8 mouse cellular contexts compared by ENCODE assay signal in the genomic region with DNA sequence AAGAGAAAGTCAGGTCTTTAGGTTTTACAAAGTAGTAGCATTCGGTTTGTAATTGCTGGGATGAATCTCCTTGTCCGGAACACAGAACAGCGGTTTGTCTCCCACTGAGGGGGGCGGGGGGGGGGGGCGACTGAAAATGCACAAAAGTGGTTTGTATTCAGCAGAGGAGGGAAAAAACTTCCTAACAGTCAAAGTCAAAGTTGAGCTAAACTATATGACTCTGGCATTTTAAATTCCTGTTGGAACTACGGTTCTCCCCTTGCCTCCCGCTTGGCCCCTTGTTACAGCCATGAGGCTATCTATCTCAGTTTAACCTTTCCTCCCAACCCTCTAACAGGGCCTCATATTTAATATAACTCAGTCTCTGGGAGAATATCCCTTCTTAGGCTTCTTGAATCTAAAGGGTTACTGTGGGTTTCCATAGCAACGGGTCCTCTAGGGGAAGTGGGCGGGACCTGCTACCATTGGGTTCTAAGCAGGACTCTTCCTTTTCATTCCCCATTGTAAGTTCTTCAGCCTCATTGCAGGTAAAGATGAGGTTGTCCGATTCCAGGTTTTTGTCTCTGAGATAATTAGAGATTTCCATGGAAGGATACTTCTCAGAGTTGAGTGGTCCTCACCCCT. TPM values are rescaled to one million over a fixed set of nuclear protein-coding genes. Genes with fewer than 3 reads are reported as not detected.
DNase-seq lines count a peak whose midpoint lies in the region; ATAC-seq and TF ChIP-seq lines count a peak whose summit lies in the region.

No protein-coding gene starts in this region.

- peak overlapping the region; percentile 74 for H3K4me2 ChIP-seq in forebrain, postnatal 0 days (ENCODE audit: low read depth)
- H3K4me2 ChIP-seq in intestine, embryonic 14.5 days (ENCODE audit: low read length): peak overlapping the region; percentile 82
- peak overlapping the region; percentile 74 for H3K4me2 ChIP-seq in liver, embryonic 15.5 days
- peak overlapping the region; percentile 73 for H3K4me2 ChIP-seq in neural tube, embryonic 11.5 days (ENCODE audit: low read depth)

- TF ChIP-seq CTCF in gastrocnemius, adult 2 months (IDR thresholded peaks at IDR 0.05): no peak
- no peak for TF ChIP-seq CTCF in brain, embryonic 14.5 days (IDR thresholded peaks at IDR 0.05; ENCODE audit: borderline replicate concordance, extremely low read depth, insufficient read depth, insufficient read length)
- TF ChIP-seq CTCF in forebrain, postnatal 0 days (IDR thresholded peaks at IDR 0.05; ENCODE audit: low read depth): no peak

- no peaks in the 10 kb centered on the region for H3K27me3 ChIP-seq in forebrain, postnatal 0 days (ENCODE audit: insufficient read depth, low read length)
- no peaks in the 10 kb centered on the region for H3K27me3 ChIP-seq in intestine, embryonic 14.5 days (replicated peaks; ENCODE audit: control insufficient read depth, insufficient read depth, low read length)
- no peaks in the 10 kb centered on the region; the same call in 1 of the 2 replicates for H3K27me3 ChIP-seq in liver, embryonic 15.5 days
- H3K27me3 ChIP-seq in neural tube, embryonic 11.5 days (ENCODE audit: control insufficient read depth, insufficient read depth, low read length): no peaks in the 10 kb centered on the region

- TF ChIP-seq POLR2A in brain, embryonic 14.5 days (IDR thresholded peaks at IDR 0.05; ENCODE audit: borderline replicate concordance, extremely low read depth, insufficient read depth, insufficient read length, poor library complexity, severe bottlenecking): no peak

- no peaks in the 10 kb centered on the region for H3K36me3 ChIP-seq in forebrain, postnatal 0 days (ENCODE audit: insufficient read depth)
- no peaks in the 10 kb centered on the region for H3K36me3 ChIP-seq in intestine, embryonic 14.5 days (ENCODE audit: control insufficient read depth, insufficient read depth, low read length)
- H3K36me3 ChIP-seq in liver, embryonic 15.5 days (replicated peaks): no peaks in the 10 kb centered on the region
- no peaks in the 10 kb centered on the region for H3K36me3 ChIP-seq in neural tube, embryonic 11.5 days (ENCODE audit: control insufficient read depth, insufficient read depth, low read length)

- DNase-seq in gastrocnemius, adult 2 months: peak; percentile 61
- no peak for DNase-seq in gastrocnemius, postnatal 36 days
- peak; percentile 96 for DNase-seq in brain, embryonic 14.5 days (ENCODE audit: low read depth)
- DNase-seq in forebrain, postnatal 0 days: peak; percentile 75
- peak; percentile 71 for DNase-seq in intestine, embryonic 14.5 days (ENCODE audit: low spot score)
- DNase-seq in neural tube, embryonic 11.5 days (ENCODE audit: low spot score): peak; percentile 68
- no peak for DNase-seq in spleen, postnatal 4 days (ENCODE audit: low spot score in 2 of 2)

- WGBS in forebrain, postnatal 0 days: 2% methylated on average over 10 of the region's 10 CpGs
- WGBS in intestine, embryonic 14.5 days: under 1% methylated on average over 10 of the region's 10 CpGs
- 2% methylated on average over 10 of the region's 10 CpGs for WGBS in liver, embryonic 15.5 days (ENCODE audit: insufficient replicate concordance)
- 1% methylated on average over 10 of the region's 10 CpGs for WGBS in neural tube, embryonic 11.5 days

- no peak for ATAC-seq in forebrain, postnatal 0 days
- 0 out of 2 replicates have a peak, but pooled peaks have one; percentile 14 for ATAC-seq in intestine, embryonic 14.5 days (replicated peaks; ENCODE audit: low FRiP score, low TSS enrichment, low read depth)
- ATAC-seq in liver, embryonic 15.5 days (ENCODE audit: insufficient read depth): no peak
- ATAC-seq in neural tube, embryonic 11.5 days (ENCODE audit: insufficient read depth, low FRiP score, low TSS enrichment): peak; percentile 25; the same call in 1 of the 2 replicates

- peak overlapping the region; percentile 96 for H3K27ac ChIP-seq in gastrocnemius, adult 2 months
- H3K27ac ChIP-seq in forebrain, postnatal 0 days (ENCODE audit: low read depth, low read length): no peak overlapping the region
- H3K27ac ChIP-seq in intestine, embryonic 14.5 days (ENCODE audit: low read depth): peak overlapping the region; percentile 91
- H3K27ac ChIP-seq in liver, embryonic 15.5 days (replicated peaks): no peak overlapping the region
- no peak overlapping the region; the same call in 1 of the 2 replicates for H3K27ac ChIP-seq in neural tube, embryonic 11.5 days (ENCODE audit: low read depth, low read length)

- H3K9ac ChIP-seq in forebrain, postnatal 0 days: peak overlapping the region; percentile 69
- peak overlapping the region; percentile 86 for H3K9ac ChIP-seq in intestine, embryonic 14.5 days (ENCODE audit: low read length)
- H3K9ac ChIP-seq in liver, embryonic 15.5 days: no peak overlapping the region
- peak overlapping the region; percentile 28; the same call in 1 of the 2 replicates for H3K9ac ChIP-seq in neural tube, embryonic 11.5 days (ENCODE audit: low read length)

- peak overlapping the region; percentile 91 for H3K4me3 ChIP-seq in gastrocnemius, adult 2 months
- H3K4me3 ChIP-seq in forebrain, postnatal 0 days (ENCODE audit: low read depth, low read length): peak overlapping the region; percentile 66
- H3K4me3 ChIP-seq in intestine, embryonic 14.5 days (ENCODE audit: low read depth, low read length): peak overlapping the region; percentile 74
- H3K4me3 ChIP-seq in liver, embryonic 15.5 days (replicated peaks): peak overlapping the region; percentile 65
- peak overlapping the region; percentile 92 for H3K4me3 ChIP-seq in neural tube, embryonic 11.5 days (ENCODE audit: low read depth, low read length)

- no peaks in the 10 kb centered on the region for H3K9me3 ChIP-seq in forebrain, postnatal 0 days (ENCODE audit: low read length)
- no peaks in the 10 kb centered on the region for H3K9me3 ChIP-seq in intestine, embryonic 14.5 days (ENCODE audit: control insufficient read depth, low read length)
- H3K9me3 ChIP-seq in liver, embryonic 15.5 days (replicated peaks): no peaks in the 10 kb centered on the region
- H3K9me3 ChIP-seq in neural tube, embryonic 11.5 days (ENCODE audit: control insufficient read depth, low read length): no peaks in the 10 kb centered on the region

- intact Hi-C loops in gastrocnemius, adult 2 months (cut with DNase I): loop anchor here (2.0 kb wide), 2 partner anchors 15 to 21 kb away; no protein-coding TSS in a partner anchor
- intact Hi-C loops in gastrocnemius, postnatal 36 days (cut with DNase I): no loop called here

- H3K4me1 ChIP-seq in forebrain, postnatal 0 days (ENCODE audit: insufficient read depth): 0 out of 2 replicates have a peak, but pooled peaks cover 17% of the 10 kb centered on the region
- peaks cover 36% of the 10 kb centered on the region for H3K4me1 ChIP-seq in intestine, embryonic 14.5 days (replicated peaks; ENCODE audit: control insufficient read depth, insufficient read depth, low read length)
- H3K4me1 ChIP-seq in liver, embryonic 15.5 days (replicated peaks): peaks cover 11% of the 10 kb centered on the region
- H3K4me1 ChIP-seq in neural tube, embryonic 11.5 days (ENCODE audit: control insufficient read depth, insufficient read depth, low read length): peaks cover 12% of the 10 kb centered on the region; the same call in 1 of the 2 replicates

RNA-seq across cellular contexts. Expression of gene Btbd3, which starts 1.4 kb away (rescaled TPM):
- 1 to 10 TPM; 8.4 to 9.7 TPM for total RNA-seq in gastrocnemius, adult 2 months (2021)
- 1 to 10 TPM; 8.0 to 8.8 TPM for total RNA-seq in gastrocnemius, postnatal 36 days (2021)
- 34.5 and 46.4 TPM in 2 replicates for polyA plus RNA-seq in brain, embryonic 14.5 days (2012; rRNA removed)
- total RNA-seq in forebrain, postnatal 0 days (2014; rRNA removed): 45.8 and 64.9 TPM in 2 replicates
- 22.4 and 33.8 TPM in 2 replicates for polyA plus RNA-seq in forebrain, postnatal 0 days (2015; fragmentation: Nextera tagmentation; extraction: Ambion mirVana)
- 32.4 and 34.3 TPM in 2 replicates for polyA plus RNA-seq in intestine, embryonic 14.5 days (2014; fragmentation: Nextera tagmentation; extraction: Ambion mirVana)
- polyA plus RNA-seq in liver, embryonic 15.5 days (2015; fragmentation: Nextera tagmentation; extraction: Ambion mirVana): 1.4 and 1.5 TPM in 2 replicates
- polyA plus RNA-seq in neural tube, embryonic 11.5 days (2014; fragmentation: Nextera tagmentation; extraction: Ambion mirVana): 19.6 and 20.7 TPM in 2 replicates

Comparison
In these comparisons a context has a peak if more than half of its experiments do, and no peak if none do; other contexts are left out.
1. DNase-seq: peak in gastrocnemius, adult 2 months (single experiment), brain, embryonic 14.5 days (single experiment), forebrain, postnatal 0 days (single experiment), intestine, embryonic 14.5 days (single experiment) and neural tube, embryonic 11.5 days (single experiment); none in gastrocnemius, postnatal 36 days (0 of 2) and spleen, postnatal 4 days (0 of 2).
2. H3K27ac ChIP-seq: peak in gastrocnemius, adult 2 months (single experiment) and intestine, embryonic 14.5 days (single experiment); none in forebrain, postnatal 0 days (single experiment), liver, embryonic 15.5 days (single experiment) and neural tube, embryonic 11.5 days (single experiment).
3. ATAC-seq: peak in intestine, embryonic 14.5 days (single experiment) and neural tube, embryonic 11.5 days (single experiment); none in forebrain, postnatal 0 days (single experiment) and liver, embryonic 15.5 days (single experiment).
4. Peak in every context shown above with its lines, with median percentiles within 50 percentile points of each other: H3K4me3 ChIP-seq and H3K4me2 ChIP-seq.